Mouse (Mus musculus) small intestine, adult 2 months (tissue): ENCODE measurements around the gene Igfn1.

Source experiments
- CTCF ChIP-seq: fragments of 200-500 bp; IDR thresholded peaks from 2 replicates; pipeline ENCODE4 v1.5.1; 2012; ENCODE audit warnings: low read depth, mild to moderate bottlenecking, control low read depth, inconsistent platforms, low read length, moderate library complexity, mixed read lengths; ENCODE audit not compliant: insufficient replicate concordance, insufficient read length; ENCODE audit errors: extremely low read depth
- POLR2A ChIP-seq: fragments of 200-500 bp; IDR thresholded peaks from 2 replicates; pipeline ENCODE4 v1.6.1; 2012; ENCODE audit warnings: low read depth, mild to moderate bottlenecking, control low read depth, inconsistent platforms, low read length, moderate library complexity

- TF ChIP-seq CTCF, result peak; percentile 86; the same call in 1 of the 2 replicates
- TF ChIP-seq POLR2A, result no peak
Observed at GRCm38 (mm10) chr1:136045774-136046173, 39.6 kb upstream of the Igfn1 start.
